ENCODE assay signal across 8 mouse cellular contexts in the genomic region with DNA sequence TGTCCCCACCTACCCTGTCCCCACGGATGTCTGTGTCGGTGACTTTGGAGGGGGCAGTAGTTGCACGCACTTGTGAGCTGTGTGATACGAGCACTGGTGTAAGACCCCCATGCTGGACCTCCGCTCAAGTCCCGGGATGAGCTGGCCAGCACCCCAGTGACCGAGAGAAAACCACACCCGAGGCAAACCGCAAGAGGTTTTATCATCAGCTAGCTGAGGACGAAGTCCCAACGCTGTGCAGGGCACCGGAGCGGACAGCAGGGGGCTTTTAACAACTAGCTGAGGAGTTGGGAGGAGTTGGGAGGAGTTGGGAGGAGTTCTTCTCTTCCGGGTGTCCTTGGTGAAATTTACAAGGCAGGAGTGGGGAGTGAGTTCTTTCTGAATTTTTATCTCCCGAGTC. TPM values are rescaled to one million over a fixed set of nuclear protein-coding genes. Genes with fewer than 3 reads are reported as not detected.
A peak's percentile ranks its signal among the peaks of the same experiment; 100 is the strongest.
DNase-seq lines count a peak whose midpoint lies in the region; ATAC-seq and TF ChIP-seq lines count a peak whose summit lies in the region.

No protein-coding gene starts in this region.

- WGBS in embryonic facial prominence, embryonic 13.5 days, result 31% methylated on average over 15 of the region's 15 CpGs
- 14% methylated on average over 15 of the region's 15 CpGs for WGBS in heart, embryonic 12.5 days
- WGBS in lung, embryonic 14.5 days, result 14% methylated on average over 15 of the region's 15 CpGs
- 15% methylated on average over 15 of the region's 15 CpGs for WGBS in neural tube, embryonic 15.5 days

- intact Hi-C loops in left cerebral cortex, postnatal 36 days (cut with DNase I), result no loop called here

- H3K4me2 ChIP-seq in embryonic facial prominence, embryonic 13.5 days, result peak overlapping the region; percentile 54
- peak overlapping the region; percentile 63 for H3K4me2 ChIP-seq in heart, embryonic 12.5 days
- peak overlapping the region; percentile 89 for H3K4me2 ChIP-seq in lung, embryonic 14.5 days
- H3K4me2 ChIP-seq in neural tube, embryonic 15.5 days, result peak overlapping the region; percentile 43

- H3K9ac ChIP-seq in embryonic facial prominence, embryonic 13.5 days, result peak overlapping the region; percentile 37; the same call in 1 of the 2 replicates
- peak overlapping the region; percentile 55 for H3K9ac ChIP-seq in heart, embryonic 12.5 days
- H3K9ac ChIP-seq in lung, embryonic 14.5 days, result no peak overlapping the region
- H3K9ac ChIP-seq in neural tube, embryonic 15.5 days (replicated peaks), result no peak overlapping the region

- H3K27me3 ChIP-seq in embryonic facial prominence, embryonic 13.5 days, result no peaks in the 10 kb centered on the region
- no peaks in the 10 kb centered on the region for H3K27me3 ChIP-seq in heart, embryonic 12.5 days (replicated peaks)
- H3K27me3 ChIP-seq in lung, embryonic 14.5 days (ENCODE audit: insufficient read depth, low read length), result no peaks in the 10 kb centered on the region
- no peaks in the 10 kb centered on the region for H3K27me3 ChIP-seq in neural tube, embryonic 15.5 days (replicated peaks)

- no peaks in the 10 kb centered on the region for H3K36me3 ChIP-seq in embryonic facial prominence, embryonic 13.5 days
- H3K36me3 ChIP-seq in heart, embryonic 12.5 days, result 0 out of 2 replicates have a peak, but pooled peaks cover 6% of the 10 kb centered on the region
- H3K36me3 ChIP-seq in lung, embryonic 14.5 days (ENCODE audit: insufficient read depth), result peaks cover 4% of the 10 kb centered on the region; the same call in 1 of the 2 replicates
- H3K36me3 ChIP-seq in neural tube, embryonic 15.5 days, result peaks cover 6% of the 10 kb centered on the region

- TF ChIP-seq CTCF in lung, embryonic 14.5 days (IDR thresholded peaks at IDR 0.05; ENCODE audit: low read depth), result peak; percentile 72

- peaks cover 17% of the 10 kb centered on the region for H3K4me1 ChIP-seq in embryonic facial prominence, embryonic 13.5 days
- H3K4me1 ChIP-seq in heart, embryonic 12.5 days (replicated peaks), result peaks cover 46% of the 10 kb centered on the region
- peaks cover 6% of the 10 kb centered on the region; the same call in 1 of the 2 replicates for H3K4me1 ChIP-seq in lung, embryonic 14.5 days (ENCODE audit: insufficient read depth)
- peaks cover 13% of the 10 kb centered on the region for H3K4me1 ChIP-seq in neural tube, embryonic 15.5 days

- no peak for ATAC-seq in embryonic facial prominence, embryonic 13.5 days (ENCODE audit: insufficient number of reproducible peaks, insufficient read depth, low FRiP score, low TSS enrichment, low read depth)
- peak; percentile 52; the same call in 1 of the 2 replicates for ATAC-seq in heart, embryonic 12.5 days (ENCODE audit: insufficient number of reproducible peaks, low FRiP score)
- 0 out of 2 replicates have a peak, but pooled peaks have one; percentile 16 for ATAC-seq in lung, embryonic 14.5 days (ENCODE audit: insufficient read depth)
- no peak for ATAC-seq in neural tube, embryonic 15.5 days (ENCODE audit: low FRiP score)

- no peak overlapping the region for H3K27ac ChIP-seq in embryonic facial prominence, embryonic 13.5 days
- peak overlapping the region; percentile 29; the same call in 1 of the 2 replicates for H3K27ac ChIP-seq in heart, embryonic 12.5 days (ENCODE audit: poor library complexity, severe bottlenecking)
- H3K27ac ChIP-seq in lung, embryonic 14.5 days (ENCODE audit: low read depth), result no peak overlapping the region
- no peak overlapping the region for H3K27ac ChIP-seq in neural tube, embryonic 15.5 days (replicated peaks)

- no peaks in the 10 kb centered on the region for H3K9me3 ChIP-seq in embryonic facial prominence, embryonic 13.5 days
- H3K9me3 ChIP-seq in heart, embryonic 12.5 days (replicated peaks), result no peaks in the 10 kb centered on the region
- H3K9me3 ChIP-seq in lung, embryonic 14.5 days (ENCODE audit: low read depth, low read length), result no peaks in the 10 kb centered on the region
- H3K9me3 ChIP-seq in neural tube, embryonic 15.5 days (replicated peaks), result no peaks in the 10 kb centered on the region

- DNase-seq in left cerebral cortex, adult 18-20 months (ENCODE audit: low spot score in 2 of 2), result peak; percentile 39 to 47
- DNase-seq in left cerebral cortex, postnatal 36 days (ENCODE audit: low spot score in 2 of 2), result no peak
- peak; percentile 80 for DNase-seq in kidney, adult 9 months
- peak; percentile 91 for DNase-seq in lung, embryonic 14.5 days
- no peak for DNase-seq in T-cell, adult 2 months (ENCODE audit: low spot score)

- peak overlapping the region; percentile 23 for H3K4me3 ChIP-seq in embryonic facial prominence, embryonic 13.5 days
- peak overlapping the region; percentile 29 for H3K4me3 ChIP-seq in heart, embryonic 12.5 days
- peak overlapping the region; percentile 8 for H3K4me3 ChIP-seq in lung, embryonic 14.5 days (ENCODE audit: low read depth, low read length)
- no peak overlapping the region for H3K4me3 ChIP-seq in neural tube, embryonic 15.5 days (replicated peaks)

RNA-seq across cellular contexts. Expression of gene Aunip, which starts 2.0 kb away (rescaled TPM):
- under 1 TPM in 1 of 2 experiments, not detected in 1; 0.54 TPM for total RNA-seq in left cerebral cortex, adult 18-20 months (2021)
- under 1 TPM in 1 of 2 experiments, not detected in 1; 0.32 TPM for total RNA-seq in left cerebral cortex, postnatal 36 days (2021)
- 10.6 and 11.7 TPM in 2 replicates for polyA plus RNA-seq in embryonic facial prominence, embryonic 13.5 days (2015; fragmentation: Nextera tagmentation; extraction: Ambion mirVana)
- 11.4 and 12.0 TPM in 2 replicates for polyA plus RNA-seq in heart, embryonic 12.5 days (2016; fragmentation: Nextera tagmentation; extraction: Ambion mirVana)
- polyA plus RNA-seq in lung, embryonic 14.5 days (2014; fragmentation: Nextera tagmentation; extraction: Ambion mirVana), result 9.6 and 10.7 TPM in 2 replicates
- polyA plus RNA-seq in neural tube, embryonic 15.5 days (2015; fragmentation: Nextera tagmentation; extraction: Ambion mirVana), result 1.8 and 5.4 TPM in 2 replicates

RNA-seq across cellular contexts. Expression of gene Paqr7, which starts 16.3 kb away (rescaled TPM):
- total RNA-seq in left cerebral cortex, adult 18-20 months (2021), result 10 to 100 TPM; 63.5 to 70.1 TPM
- total RNA-seq in left cerebral cortex, postnatal 36 days (2021), result 10 to 100 TPM; 56.5 to 65.6 TPM
- polyA plus RNA-seq in embryonic facial prominence, embryonic 13.5 days (2015; fragmentation: Nextera tagmentation; extraction: Ambion mirVana), result 3.8 and 4.0 TPM in 2 replicates
- polyA plus RNA-seq in heart, embryonic 12.5 days (2016; fragmentation: Nextera tagmentation; extraction: Ambion mirVana), result 12.3 and 12.9 TPM in 2 replicates
- 1.1 TPM in 2 replicates for polyA plus RNA-seq in lung, embryonic 14.5 days (2014; fragmentation: Nextera tagmentation; extraction: Ambion mirVana)
- 30.5 and 35.2 TPM in 2 replicates for polyA plus RNA-seq in neural tube, embryonic 15.5 days (2015; fragmentation: Nextera tagmentation; extraction: Ambion mirVana)

RNA-seq across cellular contexts. Expression of gene Mtfr1l, which starts 22.4 kb away (rescaled TPM):
- 10 to 100 TPM; 65.3 to 66.0 TPM for total RNA-seq in left cerebral cortex, adult 18-20 months (2021)
- total RNA-seq in left cerebral cortex, postnatal 36 days (2021), result 10 to 100 TPM; 61.9 to 70.2 TPM
- polyA plus RNA-seq in embryonic facial prominence, embryonic 13.5 days (2015; fragmentation: Nextera tagmentation; extraction: Ambion mirVana), result 129 and 130 TPM in 2 replicates
- polyA plus RNA-seq in heart, embryonic 12.5 days (2016; fragmentation: Nextera tagmentation; extraction: Ambion mirVana), result 151 and 156 TPM in 2 replicates
- polyA plus RNA-seq in lung, embryonic 14.5 days (2014; fragmentation: Nextera tagmentation; extraction: Ambion mirVana), result 119 and 125 TPM in 2 replicates
- 166 and 177 TPM in 2 replicates for polyA plus RNA-seq in neural tube, embryonic 15.5 days (2015; fragmentation: Nextera tagmentation; extraction: Ambion mirVana)

RNA-seq across cellular contexts. Expression of gene Selenon, which starts 39.2 kb away (rescaled TPM):
- total RNA-seq in left cerebral cortex, adult 18-20 months (2021), result 10 to 100 TPM; 23.1 to 25.7 TPM
- 10 to 100 TPM; 19.6 to 21.2 TPM for total RNA-seq in left cerebral cortex, postnatal 36 days (2021)
- polyA plus RNA-seq in embryonic facial prominence, embryonic 13.5 days (2015; fragmentation: Nextera tagmentation; extraction: Ambion mirVana), result 15.4 and 16.2 TPM in 2 replicates
- polyA plus RNA-seq in heart, embryonic 12.5 days (2016; fragmentation: Nextera tagmentation; extraction: Ambion mirVana), result 31.7 and 31.9 TPM in 2 replicates
- 49.5 and 62.0 TPM in 2 replicates for polyA plus RNA-seq in lung, embryonic 14.5 days (2014; fragmentation: Nextera tagmentation; extraction: Ambion mirVana)
- 8.4 and 19.4 TPM in 2 replicates for polyA plus RNA-seq in neural tube, embryonic 15.5 days (2015; fragmentation: Nextera tagmentation; extraction: Ambion mirVana)

RNA-seq across cellular contexts. Expression of gene Stmn1, which starts 44.7 kb away (rescaled TPM):
- 1,000 to 10,000 TPM; 1,034 to 1,073 TPM for total RNA-seq in left cerebral cortex, adult 18-20 months (2021)
- 1,000 to 10,000 TPM; 1,022 to 1,141 TPM for total RNA-seq in left cerebral cortex, postnatal 36 days (2021)
- 2,120 and 2,313 TPM in 2 replicates for polyA plus RNA-seq in embryonic facial prominence, embryonic 13.5 days (2015; fragmentation: Nextera tagmentation; extraction: Ambion mirVana)
- polyA plus RNA-seq in heart, embryonic 12.5 days (2016; fragmentation: Nextera tagmentation; extraction: Ambion mirVana), result 924 and 950 TPM in 2 replicates
- polyA plus RNA-seq in lung, embryonic 14.5 days (2014; fragmentation: Nextera tagmentation; extraction: Ambion mirVana), result 1,723 and 1,772 TPM in 2 replicates
- polyA plus RNA-seq in neural tube, embryonic 15.5 days (2015; fragmentation: Nextera tagmentation; extraction: Ambion mirVana), result 4,048 and 4,915 TPM in 2 replicates

Comparison
In these comparisons a context has a peak if more than half of its experiments do, and no peak if none do; other contexts are left out.
1. DNase-seq: peak in left cerebral cortex, adult 18-20 months (2 of 2), kidney, adult 9 months (single experiment) and lung, embryonic 14.5 days (single experiment); none in left cerebral cortex, postnatal 36 days (0 of 2) and T-cell, adult 2 months (single experiment).
2. ATAC-seq: peak in heart, embryonic 12.5 days (single experiment) and lung, embryonic 14.5 days (single experiment); none in embryonic facial prominence, embryonic 13.5 days (single experiment) and neural tube, embryonic 15.5 days (single experiment).
3. H3K9ac ChIP-seq: peak in embryonic facial prominence, embryonic 13.5 days (single experiment) and heart, embryonic 12.5 days (single experiment); none in lung, embryonic 14.5 days (single experiment) and neural tube, embryonic 15.5 days (single experiment).
4. Peak in every context shown above with its lines, with median percentiles within 50 percentile points of each other: H3K4me2 ChIP-seq.